Mouse (Mus musculus): ENCODE measurements around the gene Nnat. TPM values are rescaled to one million over a fixed set of nuclear protein-coding genes. Genes with fewer than 3 reads are reported as not detected.
A peak's percentile ranks its signal among the peaks of the same experiment; 100 is the strongest.

Gene Nnat
- polyA plus RNA-seq, 1 experiment: 17.0 TPM

DNA sequence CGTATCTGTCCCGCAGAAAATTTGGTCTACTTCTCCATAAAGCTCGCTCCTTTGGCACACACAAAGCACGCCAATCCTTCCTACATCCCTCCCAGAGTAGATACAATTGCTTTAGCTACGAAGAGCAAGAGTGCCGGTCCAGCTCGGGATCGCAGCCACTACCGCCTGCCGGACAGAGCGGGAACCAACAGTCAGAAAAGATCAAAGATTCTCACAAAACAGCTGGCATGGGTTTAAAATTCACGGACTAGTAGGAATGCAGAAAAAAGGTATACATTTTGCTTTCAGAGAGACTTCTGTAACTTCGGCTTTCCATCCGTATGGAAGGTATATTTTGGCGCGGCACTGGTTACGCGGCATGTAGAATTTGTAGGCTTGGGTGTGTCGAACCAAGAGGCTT lies 438 bp upstream of the Nnat start:
- TF ChIP-seq POLR2A (IDR thresholded peaks at IDR 0.05; ENCODE audit: control insufficient read depth, extremely low read depth, insufficient read depth, low read length, poor library complexity) (no peak), CTCF (IDR thresholded peaks at IDR 0.05; ENCODE audit: borderline replicate concordance, control insufficient read depth, extremely low read depth, insufficient read depth, low read length, poor library complexity) (no peak)
- no peak overlapping the region for H3K27ac ChIP-seq (ENCODE audit: control insufficient read depth, insufficient read depth, low read length)
- no peak for DNase-seq
- H3K4me3 ChIP-seq (ENCODE audit: control insufficient read depth, insufficient read depth, low read length): no peak overlapping the region
- H3K36me3 ChIP-seq (ENCODE audit: control insufficient read depth, insufficient read depth, low read length): no peaks in the 10 kb centered on the region
- no peaks in the 10 kb centered on the region; the same call in 1 of the 2 replicates for H3K27me3 ChIP-seq (ENCODE audit: control insufficient read depth, insufficient read depth, low read length)
- 0 out of 2 replicates have a peak, but pooled peaks cover 6% of the 10 kb centered on the region for H3K4me1 ChIP-seq (replicated peaks; ENCODE audit: control insufficient read depth, insufficient read depth, low read length)
- 72% methylated on average over 19 of the region's 19 CpGs for WGBS

DNA sequence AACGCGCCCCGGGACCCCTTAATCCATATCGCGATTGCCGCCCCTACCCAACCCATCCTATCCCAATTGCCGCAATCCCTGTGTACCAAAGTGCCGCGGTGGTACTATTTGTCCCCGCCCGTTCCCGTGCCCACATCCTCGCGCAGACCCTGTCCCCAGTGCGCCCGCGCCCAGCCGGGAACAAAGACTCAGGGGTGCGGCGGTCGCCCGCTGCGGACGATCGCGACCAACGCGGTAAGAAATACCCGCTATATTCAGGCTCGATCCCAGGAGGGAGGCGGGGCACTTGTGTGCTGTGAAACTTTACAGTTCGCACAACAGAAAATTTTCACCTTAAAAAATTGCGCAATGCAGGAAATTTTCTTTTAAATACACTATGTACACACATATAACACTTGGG lies 424 bp downstream of the Nnat start:
- Histone ChIP-seq H3K4me1 (replicated peaks; ENCODE audit: control insufficient read depth, insufficient read depth, low read length) (0 out of 2 replicates have a peak, but pooled peaks cover 6% of the 10 kb centered on the region), H3K27me3 (ENCODE audit: control insufficient read depth, insufficient read depth, low read length) (no peaks in the 10 kb centered on the region; the same call in 1 of the 2 replicates), H3K27ac (ENCODE audit: control insufficient read depth, insufficient read depth, low read length) (no peak overlapping the region), H3K36me3 (ENCODE audit: control insufficient read depth, insufficient read depth, low read length) (no peaks in the 10 kb centered on the region), H3K4me3 (ENCODE audit: control insufficient read depth, insufficient read depth, low read length) (no peak overlapping the region)
- TF ChIP-seq CTCF (IDR thresholded peaks at IDR 0.05; ENCODE audit: borderline replicate concordance, control insufficient read depth, extremely low read depth, insufficient read depth, low read length, poor library complexity) (no peak), POLR2A (IDR thresholded peaks at IDR 0.05; ENCODE audit: control insufficient read depth, extremely low read depth, insufficient read depth, low read length, poor library complexity) (no peak)
- no peak for DNase-seq
- 49% methylated on average over 33 of the region's 33 CpGs for WGBS

DNA sequence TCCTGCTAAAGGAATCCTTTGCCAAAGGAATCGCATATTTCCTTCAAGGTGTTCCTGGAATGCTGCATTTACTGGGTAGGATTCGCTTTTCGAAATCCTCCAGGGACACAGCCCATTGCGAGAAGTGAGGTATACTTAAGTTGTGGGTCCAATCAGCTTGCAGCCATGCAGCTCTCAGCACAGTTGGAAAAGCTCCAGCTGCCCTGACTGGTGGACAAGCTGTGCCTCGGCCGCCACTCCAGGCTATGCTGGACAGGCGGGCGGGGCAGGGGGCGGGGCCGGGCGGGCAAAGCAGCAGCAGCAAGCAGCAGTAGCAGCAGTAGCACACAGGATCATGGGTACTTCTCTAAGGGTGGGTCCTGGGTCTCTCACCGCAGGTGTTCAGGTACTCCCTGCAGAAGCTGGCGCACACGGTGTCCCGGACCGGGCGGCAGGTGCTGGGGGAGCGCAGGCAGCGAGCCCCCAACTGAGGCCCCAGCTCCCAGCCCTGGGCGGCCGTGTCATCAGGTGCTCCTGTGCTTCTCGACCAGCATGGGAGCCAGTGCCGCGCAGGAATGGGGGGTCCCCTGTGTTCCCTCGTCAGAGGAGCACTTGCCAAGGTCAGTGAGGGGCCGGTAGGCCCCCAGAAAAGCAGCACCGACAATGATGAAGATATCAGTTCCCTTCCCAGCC lies 1.4 kb downstream of the Nnat start:
- Histone ChIP-seq H3K27ac (ENCODE audit: control insufficient read depth, insufficient read depth, low read length) (no peak overlapping the region), H3K4me1 (replicated peaks; ENCODE audit: control insufficient read depth, insufficient read depth, low read length) (peaks cover 8% of the 10 kb centered on the region), H3K4me3 (ENCODE audit: control insufficient read depth, insufficient read depth, low read length) (no peak overlapping the region), H3K27me3 (ENCODE audit: control insufficient read depth, insufficient read depth, low read length) (no peaks in the 10 kb centered on the region; the same call in 1 of the 2 replicates), H3K36me3 (ENCODE audit: control insufficient read depth, insufficient read depth, low read length) (no peaks in the 10 kb centered on the region)
- no peak for DNase-seq
- 65% methylated on average over 27 of the region's 27 CpGs for WGBS
- no peak for TF ChIP-seq CTCF (IDR thresholded peaks at IDR 0.05; ENCODE audit: borderline replicate concordance, control insufficient read depth, extremely low read depth, insufficient read depth, low read length, poor library complexity)
- TF ChIP-seq POLR2A (IDR thresholded peaks at IDR 0.05; ENCODE audit: control insufficient read depth, extremely low read depth, insufficient read depth, low read length, poor library complexity): no peak

DNA sequence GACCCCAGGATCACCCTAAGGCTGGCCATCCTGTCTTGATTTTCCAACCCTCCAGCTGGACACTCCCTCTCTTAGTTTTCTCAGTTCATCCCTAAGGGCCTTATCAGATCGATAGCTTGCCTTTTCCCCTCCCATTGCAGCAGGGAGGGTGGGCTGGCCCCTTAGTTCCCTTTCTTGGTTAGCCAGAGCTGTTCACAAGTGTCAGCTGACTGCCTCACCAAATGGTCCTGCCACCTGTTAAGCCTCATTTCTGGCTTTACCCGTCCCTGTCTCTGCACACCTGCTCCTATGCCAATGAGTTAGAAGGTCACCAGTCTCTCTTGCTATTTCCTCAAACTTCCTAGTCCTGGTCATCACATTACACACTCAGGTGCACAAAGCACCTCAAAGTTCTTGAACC lies 3.2 kb downstream of the Nnat start:
- peaks cover 13% of the 10 kb centered on the region for H3K4me1 ChIP-seq (replicated peaks; ENCODE audit: control insufficient read depth, insufficient read depth, low read length)
- no peaks in the 10 kb centered on the region for H3K36me3 ChIP-seq (ENCODE audit: control insufficient read depth, insufficient read depth, low read length)
- H3K4me3 ChIP-seq (ENCODE audit: control insufficient read depth, insufficient read depth, low read length): no peak overlapping the region
- no peak overlapping the region for H3K27ac ChIP-seq (ENCODE audit: control insufficient read depth, insufficient read depth, low read length)
- no peak for DNase-seq
- H3K27me3 ChIP-seq (ENCODE audit: control insufficient read depth, insufficient read depth, low read length): no peaks in the 10 kb centered on the region; the same call in 1 of the 2 replicates
- WGBS: 13% methylated on average over 2 of the region's 2 CpGs
- no peak for TF ChIP-seq POLR2A (IDR thresholded peaks at IDR 0.05; ENCODE audit: control insufficient read depth, extremely low read depth, insufficient read depth, low read length, poor library complexity)

DNA sequence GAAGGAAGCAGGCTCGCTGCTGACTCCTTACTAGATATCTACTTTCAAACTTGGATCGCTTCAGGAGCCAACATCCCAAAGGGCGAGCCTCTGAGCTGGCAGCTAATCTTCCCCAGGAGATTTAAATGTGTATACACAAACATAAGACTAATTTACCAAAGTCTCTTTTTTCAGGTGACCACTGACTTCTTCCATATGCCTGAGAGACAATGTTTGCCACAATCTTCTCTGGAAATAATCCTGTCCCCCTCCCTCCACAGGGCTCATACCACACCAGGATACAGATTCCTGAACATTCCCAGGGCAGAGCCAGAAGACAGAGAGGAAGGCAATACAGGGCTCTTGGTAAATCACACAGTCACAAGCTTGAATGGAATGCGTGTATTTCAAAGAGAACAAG lies 4.8 kb downstream of the Nnat start:
- no peak overlapping the region for H3K4me3 ChIP-seq (ENCODE audit: control insufficient read depth, insufficient read depth, low read length)
- H3K27me3 ChIP-seq (ENCODE audit: control insufficient read depth, insufficient read depth, low read length): no peaks in the 10 kb centered on the region; the same call in 1 of the 2 replicates
- TF ChIP-seq CTCF (IDR thresholded peaks at IDR 0.05; ENCODE audit: borderline replicate concordance, control insufficient read depth, extremely low read depth, insufficient read depth, low read length, poor library complexity): no peak
- no peak for TF ChIP-seq POLR2A (IDR thresholded peaks at IDR 0.05; ENCODE audit: control insufficient read depth, extremely low read depth, insufficient read depth, low read length, poor library complexity)
- no peak for DNase-seq
- H3K36me3 ChIP-seq (ENCODE audit: control insufficient read depth, insufficient read depth, low read length): no peaks in the 10 kb centered on the region
- peaks cover 13% of the 10 kb centered on the region for H3K4me1 ChIP-seq (replicated peaks; ENCODE audit: control insufficient read depth, insufficient read depth, low read length)
- WGBS: 87% methylated on average over 4 of the region's 4 CpGs
- no peak overlapping the region for H3K27ac ChIP-seq (ENCODE audit: control insufficient read depth, insufficient read depth, low read length)

DNA sequence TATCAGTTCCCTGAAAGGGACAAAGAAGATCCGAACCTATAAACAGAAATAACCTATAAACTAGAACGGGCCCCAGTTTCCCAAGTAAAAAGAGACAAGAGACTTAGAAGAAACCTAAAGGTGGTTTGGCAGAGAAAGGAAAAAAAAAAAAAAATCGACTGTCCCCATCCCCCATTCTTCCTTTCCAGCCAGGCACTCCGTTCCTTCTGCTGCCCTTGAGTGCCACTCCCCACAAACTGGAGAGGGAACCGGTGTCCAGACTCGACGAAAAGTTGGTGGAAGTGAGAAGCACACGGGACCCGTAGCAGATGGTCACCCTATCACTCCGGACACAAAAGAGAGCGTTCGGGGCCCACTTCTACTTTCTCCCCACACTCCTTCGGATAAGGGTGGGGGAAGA lies 5.6 kb downstream of the Nnat start:
- H3K27me3 ChIP-seq (ENCODE audit: control insufficient read depth, insufficient read depth, low read length): no peaks in the 10 kb centered on the region; the same call in 1 of the 2 replicates
- H3K36me3 ChIP-seq (ENCODE audit: control insufficient read depth, insufficient read depth, low read length): no peaks in the 10 kb centered on the region
- peak overlapping the region; percentile 86 for H3K4me3 ChIP-seq (ENCODE audit: control insufficient read depth, insufficient read depth, low read length)
- no peak for DNase-seq
- TF ChIP-seq CTCF (IDR thresholded peaks at IDR 0.05; ENCODE audit: borderline replicate concordance, control insufficient read depth, extremely low read depth, insufficient read depth, low read length, poor library complexity): no peak
- no peak for TF ChIP-seq POLR2A (IDR thresholded peaks at IDR 0.05; ENCODE audit: control insufficient read depth, extremely low read depth, insufficient read depth, low read length, poor library complexity)
- no peak overlapping the region for H3K27ac ChIP-seq (ENCODE audit: control insufficient read depth, insufficient read depth, low read length)
- peaks cover 13% of the 10 kb centered on the region for H3K4me1 ChIP-seq (replicated peaks; ENCODE audit: control insufficient read depth, insufficient read depth, low read length)
- 7% methylated on average over 13 of the region's 13 CpGs for WGBS

DNA sequence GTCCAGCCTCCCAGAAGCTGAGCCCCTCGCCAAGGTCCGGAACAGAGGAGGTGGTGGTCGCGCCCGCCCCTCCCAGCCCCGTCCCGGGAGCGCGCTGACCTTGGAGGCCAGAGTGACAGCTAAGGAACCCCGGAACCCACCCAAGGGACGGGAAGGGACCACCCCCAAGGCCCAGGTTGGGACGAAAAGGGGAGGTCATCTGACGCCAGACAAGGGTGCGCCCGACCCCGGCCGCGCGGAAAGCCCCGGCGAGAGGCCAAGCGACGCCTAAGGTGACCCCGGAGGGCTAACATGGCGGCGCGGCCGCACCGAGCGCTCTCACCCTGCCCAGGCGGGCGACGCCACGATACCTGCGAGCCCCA lies 6.0 kb downstream of the Nnat start:
- Histone ChIP-seq H3K27me3 (ENCODE audit: control insufficient read depth, insufficient read depth, low read length) (no peaks in the 10 kb centered on the region; the same call in 1 of the 2 replicates), H3K4me1 (replicated peaks; ENCODE audit: control insufficient read depth, insufficient read depth, low read length) (peaks cover 13% of the 10 kb centered on the region), H3K36me3 (ENCODE audit: control insufficient read depth, insufficient read depth, low read length) (no peaks in the 10 kb centered on the region), H3K4me3 (ENCODE audit: control insufficient read depth, insufficient read depth, low read length) (peak overlapping the region; percentile 86), H3K27ac (ENCODE audit: control insufficient read depth, insufficient read depth, low read length) (no peak overlapping the region)
- TF ChIP-seq POLR2A (IDR thresholded peaks at IDR 0.05; ENCODE audit: control insufficient read depth, extremely low read depth, insufficient read depth, low read length, poor library complexity): no peak
- TF ChIP-seq CTCF (IDR thresholded peaks at IDR 0.05; ENCODE audit: borderline replicate concordance, control insufficient read depth, extremely low read depth, insufficient read depth, low read length, poor library complexity): no peak
- DNase-seq: no peak
- WGBS: under 1% methylated on average over 32 of the region's 35 CpGs
